Mouse (Mus musculus) stomach, embryonic 15.5 days (tissue): Measurements from ENCODE around the gene Sav1. TPM values are rescaled to one million over a fixed set of nuclear protein-coding genes. Genes with fewer than 3 reads are reported as not detected.

Experiments
- ATAC-seq: fragments of 200-750 bp; cut with Nextera tagmentation; 2 replicates; pipeline ENCODE4 v1.8.0; 2017; ENCODE audit warnings: low read depth, moderate number of reproducible peaks, moderate TSS enrichment; ENCODE audit not compliant: insufficient read depth, low FRiP score
- H3K27ac ChIP-seq: fragments of 300-500 bp; sonication (generic); 2 replicates; pipeline ENCODE4 v1.5.1; 2015; ENCODE audit warnings: mild to moderate bottlenecking, inconsistent platforms
- H3K27me3 ChIP-seq: fragments of 300-500 bp; sonication (generic); replicated peaks from 2 replicates; pipeline ENCODE4 v1.6.1; 2015; ENCODE audit warnings: inconsistent platforms
- H3K36me3 ChIP-seq: fragments of 300-500 bp; sonication (generic); 2 replicates; pipeline ENCODE4 v1.6.1; 2015; ENCODE audit warnings: inconsistent platforms
- H3K4me1 ChIP-seq: fragments of 300-500 bp; sonication (generic); 2 replicates; pipeline ENCODE4 v1.6.1; 2015; ENCODE audit warnings: inconsistent platforms
- H3K4me2 ChIP-seq: fragments of 300-500 bp; sonication (generic); 2 replicates; pipeline ENCODE4 v1.6.1; 2015; ENCODE audit warnings: mild to moderate bottlenecking, inconsistent platforms
- H3K4me3 ChIP-seq: fragments of 300-500 bp; sonication (generic); replicated peaks from 2 replicates; pipeline ENCODE4 v1.5.1; 2015; ENCODE audit warnings: inconsistent platforms
- H3K9ac ChIP-seq: fragments of 300-500 bp; sonication (generic); 2 replicates; pipeline ENCODE4 v1.6.1; 2015; ENCODE audit warnings: inconsistent platforms
- H3K9me3 ChIP-seq: fragments of 300-500 bp; sonication (generic); 2 replicates; pipeline ENCODE4 v1.6.1; 2016; ENCODE audit warnings: inconsistent platforms
- WGBS: fragments of 180-500 bp; shearing (Covaris S2); methylation state at CpG from one replicate; pipeline ENCODE4 v1.1.7; 2015; 5-methylcytosine and 5-hydroxymethylcytosine counted together
- polyA plus RNA-seq: library from polyadenylated mRNA; unstranded; fragments of >200 nt; fragmentation: Nextera tagmentation; extraction: Ambion mirVana; gene quantifications from 2 replicates; pipeline ENCODE4 v1.2.1, GENCODE M21; 2015

Sav1 gene
- polyA plus RNA-seq, 1 experiment from 2014 or later = 7.2 TPM

DNA sequence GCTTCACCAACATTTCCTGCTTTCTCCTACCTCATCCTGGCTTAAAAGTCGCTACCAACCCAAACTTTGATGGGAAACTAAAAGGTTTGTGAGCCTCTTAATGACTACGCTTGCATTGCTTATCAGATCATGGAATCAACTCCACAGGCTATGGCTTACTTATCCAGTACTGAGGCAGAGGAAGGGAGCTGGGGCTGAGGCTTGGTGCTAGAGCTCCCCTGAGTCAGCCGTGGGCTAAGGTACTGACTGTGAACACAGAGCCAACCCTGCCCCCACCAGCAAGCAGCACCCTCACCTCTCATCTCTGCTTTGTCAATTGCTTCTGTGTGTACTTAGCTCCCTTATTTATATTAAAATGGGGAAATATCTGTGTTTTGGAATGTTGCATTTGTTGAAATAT, 39.3 kb downstream of the Sav1 start:
- WGBS = 54% methylated on average over 3 of the region's 3 CpGs
- Histone ChIP-seq H3K27me3 (no peaks in the 10 kb centered on the region), H3K27ac (no peak overlapping the region), H3K9me3 (no peaks in the 10 kb centered on the region), H3K36me3 (no peaks in the 10 kb centered on the region), H3K4me1 (no peaks in the 10 kb centered on the region), H3K4me3 (no peak overlapping the region), H3K9ac (no peak overlapping the region), H3K4me2 (no peak overlapping the region)
- ATAC-seq = no peak

DNA sequence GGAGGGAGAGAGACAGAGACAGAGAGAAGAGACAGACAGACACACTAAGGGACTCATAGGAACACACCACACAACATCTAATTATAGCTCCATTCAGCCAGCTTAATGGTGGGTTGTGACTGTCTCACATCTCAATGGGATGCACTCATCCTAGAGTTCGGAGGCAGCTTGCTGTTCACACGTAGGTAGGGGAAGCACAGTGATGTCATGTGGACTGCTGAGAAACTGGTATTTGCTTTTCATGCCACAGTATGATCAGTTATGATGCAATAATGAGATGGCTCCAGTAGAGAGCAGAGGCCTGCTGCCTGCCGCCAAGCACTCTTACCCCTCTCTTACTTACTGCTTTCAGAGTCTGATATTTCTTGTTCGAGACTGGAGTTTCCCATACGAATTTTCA, 40.9 kb downstream of the Sav1 start:
- no peaks in the 10 kb centered on the region for H3K4me1 ChIP-seq
- ATAC-seq = no peak
- H3K9ac ChIP-seq = no peak overlapping the region
- H3K4me3 ChIP-seq = no peak overlapping the region
- H3K9me3 ChIP-seq = no peaks in the 10 kb centered on the region
- H3K4me2 ChIP-seq = no peak overlapping the region
- no peaks in the 10 kb centered on the region for H3K27me3 ChIP-seq
- no peak overlapping the region for H3K27ac ChIP-seq
- no peaks in the 10 kb centered on the region for H3K36me3 ChIP-seq
- 92% methylated on average over 5 of the region's 5 CpGs for WGBS

DNA sequence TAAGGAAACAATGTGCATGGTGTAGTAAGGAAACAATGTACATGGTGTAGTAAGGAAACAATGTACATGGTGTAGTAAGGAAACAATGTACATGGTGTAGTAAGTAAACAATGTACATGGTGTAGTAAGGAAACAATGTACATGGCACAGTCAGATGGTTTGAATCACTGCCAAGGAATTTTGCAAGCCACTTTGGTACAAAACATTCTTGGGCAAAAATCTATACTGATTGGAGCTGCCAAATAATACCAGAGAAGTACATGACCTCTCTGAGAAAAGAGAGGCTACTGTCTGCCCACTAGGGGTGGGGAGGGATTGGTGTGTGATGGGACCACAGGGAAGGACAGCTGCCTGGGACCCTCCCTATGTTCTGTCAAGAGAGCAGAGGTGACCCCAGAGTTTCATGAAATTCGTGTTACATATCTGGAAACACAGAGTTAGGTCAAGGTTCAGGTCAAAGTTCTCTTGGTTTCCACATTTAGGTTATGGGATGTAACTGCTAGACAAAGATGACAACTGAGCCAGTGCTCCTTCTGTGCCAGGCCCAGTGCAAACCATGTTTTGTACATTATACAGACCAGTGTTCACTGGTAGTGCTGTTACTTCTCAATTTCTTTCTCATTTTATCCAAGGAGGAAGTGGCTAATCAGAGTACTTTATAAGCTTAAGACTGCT, 45.0 kb downstream of the Sav1 start:
- H3K36me3 ChIP-seq = no peaks in the 10 kb centered on the region
- H3K4me3 ChIP-seq = no peak overlapping the region
- H3K9me3 ChIP-seq = no peaks in the 10 kb centered on the region
- no peak for ATAC-seq
- no peak overlapping the region for H3K4me2 ChIP-seq
- no peaks in the 10 kb centered on the region for H3K4me1 ChIP-seq
- H3K27ac ChIP-seq = no peak overlapping the region
- H3K9ac ChIP-seq = no peak overlapping the region
- H3K27me3 ChIP-seq = no peaks in the 10 kb centered on the region
- 36% methylated on average over 1 of the region's 1 CpGs for WGBS

DNA sequence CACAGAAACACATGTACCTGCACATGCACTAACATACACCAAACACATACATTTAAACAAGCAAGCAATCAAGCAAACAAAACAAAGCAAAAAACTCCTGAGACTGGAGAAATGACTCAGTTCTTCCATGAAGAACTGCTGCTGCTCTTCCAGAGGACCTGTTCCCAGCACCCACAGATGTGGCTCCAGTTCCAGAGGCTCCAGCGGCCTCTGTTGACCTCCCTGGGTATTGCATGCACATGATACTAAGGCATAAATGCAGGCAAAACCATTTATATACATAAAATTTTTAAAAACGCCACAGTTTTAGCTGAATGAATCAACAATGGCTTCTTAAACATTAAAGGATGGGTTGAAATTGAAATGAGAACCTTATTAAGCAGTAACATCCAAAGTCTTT, 47.5 kb downstream of the Sav1 start:
- H3K4me2 ChIP-seq = no peak overlapping the region
- no peaks in the 10 kb centered on the region for H3K4me1 ChIP-seq
- no peaks in the 10 kb centered on the region for H3K27me3 ChIP-seq
- H3K9me3 ChIP-seq = no peaks in the 10 kb centered on the region
- H3K27ac ChIP-seq = no peak overlapping the region
- H3K9ac ChIP-seq = no peak overlapping the region
- no peak for ATAC-seq
- H3K36me3 ChIP-seq = no peaks in the 10 kb centered on the region
- H3K4me3 ChIP-seq = no peak overlapping the region
- WGBS = 71% methylated on average over 2 of the region's 2 CpGs

DNA sequence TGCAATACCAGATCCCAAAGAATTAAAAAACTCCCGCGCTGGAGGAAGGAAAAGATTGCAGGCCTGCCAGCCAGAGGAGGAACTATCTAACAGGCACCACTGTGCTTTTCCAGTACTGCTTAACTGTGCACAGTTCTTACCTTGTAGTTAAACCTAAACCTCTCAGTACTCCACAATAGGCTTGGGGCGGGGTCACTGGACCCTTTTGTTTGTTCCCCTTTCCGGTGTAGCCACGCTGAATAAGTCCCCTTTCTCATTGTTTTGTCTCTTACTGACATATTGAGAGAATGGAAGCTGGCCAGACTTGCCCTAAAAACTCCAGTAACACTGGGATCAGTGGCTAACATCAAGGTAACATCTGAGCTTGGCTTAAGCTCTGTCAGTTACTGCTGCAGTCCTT, 49.1 kb downstream of the Sav1 start:
- Histone ChIP-seq H3K4me2 (no peak overlapping the region), H3K9ac (no peak overlapping the region), H3K36me3 (no peaks in the 10 kb centered on the region), H3K4me1 (no peaks in the 10 kb centered on the region), H3K4me3 (no peak overlapping the region), H3K27ac (no peak overlapping the region), H3K9me3 (no peaks in the 10 kb centered on the region), H3K27me3 (no peaks in the 10 kb centered on the region)
- no peak for ATAC-seq
- WGBS = 69% methylated on average over 5 of the region's 5 CpGs

DNA sequence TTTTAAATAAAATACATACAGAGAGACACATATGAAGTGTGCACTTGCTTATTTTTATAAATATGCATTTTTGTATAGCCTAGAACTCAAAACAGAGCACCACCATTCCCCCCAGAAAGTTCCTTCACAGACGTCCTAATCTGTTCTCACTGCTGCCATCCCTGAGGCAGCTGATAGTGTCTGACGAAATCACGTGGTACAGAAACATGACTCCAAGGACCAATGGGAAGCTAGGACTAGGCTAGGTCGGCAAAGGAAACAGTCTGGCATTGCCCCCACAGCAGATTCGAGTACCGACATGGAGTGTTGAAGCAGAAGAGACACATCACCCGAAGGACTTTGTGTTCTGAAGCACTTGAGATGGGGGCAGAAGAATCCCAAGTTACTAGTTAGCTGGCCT, 60.1 kb downstream of the Sav1 start:
- H3K9ac ChIP-seq = no peak overlapping the region
- WGBS = 48% methylated on average over 7 of the region's 7 CpGs
- H3K36me3 ChIP-seq = no peaks in the 10 kb centered on the region
- no peaks in the 10 kb centered on the region for H3K27me3 ChIP-seq
- ATAC-seq = no peak; the same call in 1 of the 2 replicates
- no peaks in the 10 kb centered on the region for H3K9me3 ChIP-seq
- H3K4me3 ChIP-seq = no peak overlapping the region
- H3K4me1 ChIP-seq = no peaks in the 10 kb centered on the region
- no peak overlapping the region for H3K27ac ChIP-seq
- H3K4me2 ChIP-seq = no peak overlapping the region

DNA sequence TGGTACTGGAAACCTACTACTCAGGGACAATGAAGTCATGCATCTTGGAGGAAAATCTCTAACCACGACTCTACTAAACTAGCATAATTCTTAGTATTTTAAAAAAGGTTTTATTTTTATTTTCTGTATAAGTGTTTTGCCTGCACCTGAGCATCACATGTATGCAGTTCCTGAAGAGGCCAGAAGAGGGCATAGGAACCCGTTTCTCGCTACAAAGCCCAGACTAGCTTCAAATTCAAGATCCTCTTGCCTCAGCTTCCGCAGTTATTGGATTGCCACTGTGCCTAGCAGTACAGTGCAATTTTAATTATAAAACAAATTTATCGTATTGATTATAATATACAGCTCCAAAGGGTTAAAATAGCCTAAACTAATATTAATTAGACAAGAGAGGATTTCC, 62.8 kb downstream of the Sav1 start:
- Histone ChIP-seq H3K27ac (no peak overlapping the region), H3K27me3 (no peaks in the 10 kb centered on the region)

DNA sequence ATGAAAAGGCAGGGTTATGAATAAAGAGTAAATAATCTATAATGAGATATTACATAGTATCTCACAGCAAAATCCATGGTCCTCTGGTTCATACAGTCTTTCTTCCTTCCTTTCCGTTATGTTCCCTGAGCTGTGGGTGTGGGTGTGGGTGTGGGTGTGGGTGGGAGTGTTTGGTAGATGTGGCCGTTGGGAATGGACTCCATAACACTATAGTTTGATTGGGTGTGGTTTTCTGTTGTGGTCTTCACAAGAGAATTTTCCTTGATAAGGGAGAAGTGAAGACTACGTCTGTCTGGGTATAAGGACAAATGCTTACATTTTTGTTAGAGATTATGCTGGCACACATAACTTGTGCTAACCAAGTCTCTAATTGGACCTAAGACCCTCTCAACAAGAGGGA, 63.2 kb downstream of the Sav1 start:
- no peaks in the 10 kb centered on the region for H3K4me1 ChIP-seq
- H3K4me2 ChIP-seq = no peak overlapping the region
- 56% methylated on average over 3 of the region's 3 CpGs for WGBS
- H3K36me3 ChIP-seq = no peaks in the 10 kb centered on the region
- ATAC-seq = no peak
- H3K9me3 ChIP-seq = no peaks in the 10 kb centered on the region
- no peak overlapping the region for H3K27ac ChIP-seq
- no peak overlapping the region for H3K9ac ChIP-seq
- no peaks in the 10 kb centered on the region for H3K27me3 ChIP-seq
- H3K4me3 ChIP-seq = no peak overlapping the region

More for the DNA sequence above, 62.8 kb downstream of the Sav1 start:
- H3K4me2 ChIP-seq = no peak overlapping the region
- no peaks in the 10 kb centered on the region for H3K36me3 ChIP-seq
- WGBS = 18% methylated on average over 5 of the region's 5 CpGs
- no peak overlapping the region for H3K9ac ChIP-seq
- no peaks in the 10 kb centered on the region for H3K4me1 ChIP-seq
- no peak overlapping the region for H3K4me3 ChIP-seq
- no peak for ATAC-seq
- no peaks in the 10 kb centered on the region for H3K9me3 ChIP-seq

DNA sequence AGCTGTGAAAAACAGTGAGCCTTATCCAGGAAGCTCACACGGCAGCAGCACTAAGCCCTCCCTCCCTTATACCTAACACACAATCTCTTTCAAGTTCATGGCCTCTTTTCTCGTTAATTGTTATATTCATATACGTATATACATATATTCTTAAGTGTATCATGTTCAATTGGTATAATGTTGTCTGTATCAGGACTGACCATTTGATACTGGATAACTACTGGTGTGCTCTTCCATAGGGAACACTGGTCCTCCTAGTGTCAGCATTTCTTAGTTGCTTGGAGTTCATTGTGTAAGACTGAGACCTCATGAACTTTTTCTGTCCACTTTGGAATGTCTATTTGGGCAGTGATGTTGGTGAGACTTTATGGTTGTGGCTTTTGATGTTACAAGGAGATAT, 63.7 kb downstream of the Sav1 start:
- no peak overlapping the region for H3K9ac ChIP-seq
- no peaks in the 10 kb centered on the region for H3K9me3 ChIP-seq
- no peak for ATAC-seq
- H3K4me1 ChIP-seq = no peaks in the 10 kb centered on the region
- H3K27me3 ChIP-seq = no peaks in the 10 kb centered on the region
- H3K36me3 ChIP-seq = no peaks in the 10 kb centered on the region
- 74% methylated on average over 3 of the region's 3 CpGs for WGBS
- H3K4me3 ChIP-seq = no peak overlapping the region
- no peak overlapping the region for H3K4me2 ChIP-seq
- no peak overlapping the region for H3K27ac ChIP-seq

DNA sequence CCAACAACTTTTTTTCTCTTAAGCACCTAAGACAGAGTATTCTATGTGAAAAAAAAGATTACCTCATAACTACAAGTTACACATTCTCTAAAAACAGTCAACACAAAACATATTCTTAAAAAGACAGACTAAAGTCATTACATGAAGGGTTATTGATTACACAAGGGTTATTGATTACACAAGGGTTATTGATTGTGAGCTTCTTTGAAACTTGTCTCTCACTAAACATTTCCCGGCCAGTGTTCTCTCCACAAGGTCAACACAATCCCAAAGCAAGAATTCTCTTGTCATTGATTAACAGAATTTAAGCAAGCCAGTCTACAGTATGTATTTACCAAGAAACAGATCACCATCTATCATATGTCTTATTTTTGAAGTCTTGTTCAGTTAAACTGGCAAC, 64.7 kb downstream of the Sav1 start:
- no peaks in the 10 kb centered on the region for H3K9me3 ChIP-seq
- ATAC-seq = no peak
- H3K9ac ChIP-seq = no peak overlapping the region
- WGBS = 56% methylated on average over 1 of the region's 1 CpGs
- H3K27me3 ChIP-seq = no peaks in the 10 kb centered on the region
- no peak overlapping the region for H3K4me3 ChIP-seq
- no peak overlapping the region for H3K27ac ChIP-seq
- no peak overlapping the region for H3K4me2 ChIP-seq
- no peaks in the 10 kb centered on the region for H3K36me3 ChIP-seq
- no peaks in the 10 kb centered on the region for H3K4me1 ChIP-seq

DNA sequence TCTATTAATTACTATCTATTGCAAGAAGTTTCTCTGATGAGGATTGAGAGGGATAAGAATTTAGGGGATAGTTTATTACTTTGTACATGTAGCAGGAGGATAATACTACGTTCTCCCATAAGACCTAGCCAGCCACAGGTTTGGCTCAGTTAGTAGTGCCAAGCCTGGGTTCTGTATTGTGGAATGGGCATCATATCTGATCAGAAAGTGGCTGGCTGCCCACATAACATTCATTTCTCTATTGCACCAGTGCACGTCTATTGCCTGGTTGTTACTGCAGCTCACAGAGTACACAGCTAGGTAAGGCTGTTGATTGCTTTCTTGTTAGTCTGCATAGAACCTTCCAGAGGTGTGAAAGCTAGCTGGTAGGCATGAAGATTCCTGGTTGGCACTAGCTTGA, 68.9 kb downstream of the Sav1 start:
- WGBS = 84% methylated on average over 2 of the region's 2 CpGs
- Histone ChIP-seq H3K4me2 (no peak overlapping the region), H3K27ac (no peak overlapping the region), H3K9ac (no peak overlapping the region), H3K4me1 (no peaks in the 10 kb centered on the region), H3K27me3 (no peaks in the 10 kb centered on the region), H3K4me3 (no peak overlapping the region), H3K36me3 (no peaks in the 10 kb centered on the region), H3K9me3 (no peaks in the 10 kb centered on the region)
- no peak for ATAC-seq
